Mouse (Mus musculus): ENCODE measurements around the gene Wipf1. TPM values are rescaled to one million over a fixed set of nuclear protein-coding genes. Genes with fewer than 3 reads are reported as not detected.

The Wipf1 gene
- total RNA-seq, 2 experiments from 2014 or later = 7.5 to 7.9 TPM

DNA sequence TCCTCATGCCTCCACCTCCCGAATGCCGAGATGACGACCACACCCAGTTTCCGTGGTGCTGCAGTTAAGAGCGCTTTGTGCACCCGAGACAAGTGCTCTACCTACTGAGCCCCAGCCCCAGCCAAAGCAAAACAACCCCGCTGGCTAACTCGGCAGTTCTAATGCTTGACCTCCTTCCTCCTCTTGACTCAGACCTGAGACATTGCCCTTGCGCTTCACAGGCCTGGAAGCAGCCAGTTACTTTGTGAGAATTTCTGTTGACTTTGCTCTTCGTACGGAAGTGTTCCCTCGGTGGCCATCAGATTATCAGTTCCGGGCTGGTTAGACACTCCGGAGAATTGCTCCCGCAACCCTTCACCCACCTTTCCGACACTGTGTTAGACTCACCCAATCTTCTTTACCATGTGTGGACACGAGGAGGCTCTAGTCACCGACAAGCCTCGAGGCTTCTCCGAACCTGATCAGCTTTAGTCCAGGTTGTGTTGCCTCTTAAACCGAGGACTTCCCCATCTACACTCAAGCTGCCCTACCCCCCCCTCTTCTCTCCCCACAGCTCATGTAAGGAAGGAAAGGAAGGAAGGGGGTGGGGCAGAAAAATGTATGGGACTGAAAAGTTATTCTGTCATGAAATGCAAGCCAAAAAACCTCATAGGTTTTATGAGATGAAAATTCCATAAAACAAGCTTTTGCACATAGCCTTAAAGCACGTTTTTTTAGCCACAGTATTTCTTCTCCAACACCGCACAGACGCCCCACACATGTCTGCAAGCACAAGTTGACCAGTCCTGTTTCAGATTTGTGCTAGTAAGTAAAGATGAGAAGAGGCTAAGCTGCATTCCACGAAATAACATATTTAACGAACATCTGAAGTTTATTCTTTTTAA lies 44.1 kb downstream of the Wipf1 start:
- no peak for DNase-seq (ENCODE audit: extremely low spot score in 1 of 2, low spot score in 2 of 2)
- intact Hi-C loops (cut with DNase I) = no loop called here

- DNase-seq (ENCODE audit: extremely low spot score in 1 of 2, low spot score in 2 of 2) = no peak
- intact Hi-C loops (cut with DNase I) = no loop called here
Observed at GRCm38 (mm10) chr2:73484561-73485235, 44.8 kb downstream of the Wipf1 start.

DNA sequence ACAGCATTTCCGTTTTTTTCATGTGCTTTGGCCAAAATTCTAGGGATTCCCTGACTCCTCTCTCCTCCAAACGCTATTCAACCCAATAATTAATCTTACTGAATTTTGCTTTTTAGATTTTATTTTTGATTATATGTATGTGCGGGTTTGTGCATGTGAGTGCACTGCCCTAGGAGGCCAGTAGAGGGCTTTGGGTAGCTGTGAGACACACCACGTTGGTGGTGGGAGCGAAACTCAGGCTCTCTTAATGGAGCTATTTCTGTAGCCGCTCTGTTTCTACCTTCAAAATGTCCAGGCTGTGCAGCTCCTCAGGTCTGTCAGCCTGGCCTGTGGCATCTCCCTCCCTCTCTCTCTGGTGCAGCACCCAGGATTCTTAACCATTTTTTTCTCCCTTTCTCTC lies 50.7 kb downstream of the Wipf1 start:
- DNase-seq (ENCODE audit: extremely low spot score in 1 of 2, low spot score in 2 of 2) = no peak
- intact Hi-C loops (cut with DNase I) = no loop called here

DNA sequence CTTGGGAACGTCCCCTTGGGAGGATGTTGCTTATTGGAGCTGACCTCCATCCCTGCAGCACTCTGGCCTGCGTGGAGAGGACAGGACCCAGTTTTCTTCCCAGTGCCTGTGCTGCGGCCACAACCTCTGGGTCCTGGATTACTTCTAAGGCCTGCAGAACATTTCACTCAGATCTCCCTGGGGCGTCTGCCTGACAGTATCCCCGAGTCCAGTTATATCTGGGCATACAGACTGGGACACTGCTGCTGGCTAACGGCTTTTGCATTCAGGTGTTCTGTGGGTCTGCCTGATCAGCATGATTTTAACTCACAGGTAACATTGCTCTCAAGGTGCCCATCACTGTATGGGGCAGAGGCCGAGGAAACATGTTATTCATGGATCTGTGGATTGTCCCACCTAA lies 52.0 kb downstream of the Wipf1 start:
- DNase-seq (ENCODE audit: extremely low spot score in 1 of 2, low spot score in 2 of 2) = no peak
- intact Hi-C loops (cut with DNase I) = no loop called here

GRCm38 (mm10) chr2:73475519-73475918 lies 54.0 kb downstream of the Wipf1 start:
- DNase-seq (ENCODE audit: extremely low spot score in 1 of 2, low spot score in 2 of 2) = no peak
- intact Hi-C loops (cut with DNase I) = no loop called here

GRCm38 (mm10) chr2:73472130-73472529 lies 57.4 kb downstream of the Wipf1 start:
- no peak for DNase-seq (ENCODE audit: extremely low spot score in 1 of 2, low spot score in 2 of 2)
- intact Hi-C loops (cut with DNase I) = no loop called here

- intact Hi-C loops (cut with DNase I) = no loop called here
- DNase-seq (ENCODE audit: extremely low spot score in 1 of 2, low spot score in 2 of 2) = no peak
Observed at GRCm38 (mm10) chr2:73470146-73470630, 59.3 kb downstream of the Wipf1 start.

DNA sequence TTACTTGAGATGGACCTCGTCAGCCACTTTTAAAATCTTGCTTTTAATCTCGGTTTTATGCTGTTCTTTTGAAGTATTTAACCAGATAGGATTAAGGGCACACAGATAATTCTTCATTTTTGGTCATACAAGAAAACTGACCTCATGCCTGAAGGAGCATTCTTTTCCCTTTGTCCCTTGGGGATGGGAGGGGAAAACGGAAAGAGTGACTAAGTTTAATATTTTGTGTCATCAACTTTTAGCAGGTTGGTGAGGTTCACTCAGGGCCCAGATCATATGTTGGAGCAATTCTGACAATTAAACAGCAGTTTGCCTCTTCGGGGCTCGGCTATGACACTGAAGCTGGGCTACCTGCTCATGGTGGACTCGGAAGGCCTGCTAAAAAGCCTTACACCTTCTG lies 60.0 kb downstream of the Wipf1 start:
- intact Hi-C loops (cut with DNase I) = no loop called here
- no peak for DNase-seq (ENCODE audit: extremely low spot score in 1 of 2, low spot score in 2 of 2)

DNA sequence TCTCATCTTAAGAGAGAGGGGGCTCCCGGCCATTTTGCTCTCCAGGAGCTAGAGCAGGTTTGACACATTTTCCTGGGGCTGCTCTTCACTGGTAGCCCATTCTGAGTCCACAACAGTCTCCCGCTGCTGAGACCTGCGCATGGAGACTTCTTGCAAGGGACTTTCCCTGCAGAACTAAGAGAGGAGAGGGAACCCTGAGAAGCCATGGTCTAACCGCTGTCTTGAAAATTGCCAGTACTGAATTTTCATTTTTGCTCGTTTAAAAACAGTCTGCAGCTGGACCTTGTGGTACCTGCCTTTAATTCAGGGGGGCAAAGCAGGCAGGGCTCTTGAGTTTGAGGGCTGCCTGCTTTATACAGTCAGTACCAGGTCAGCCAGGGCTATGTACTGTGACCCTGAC lies 60.5 kb downstream of the Wipf1 start:
- intact Hi-C loops (cut with DNase I) = no loop called here
- no peak for DNase-seq (ENCODE audit: extremely low spot score in 1 of 2, low spot score in 2 of 2)

DNA sequence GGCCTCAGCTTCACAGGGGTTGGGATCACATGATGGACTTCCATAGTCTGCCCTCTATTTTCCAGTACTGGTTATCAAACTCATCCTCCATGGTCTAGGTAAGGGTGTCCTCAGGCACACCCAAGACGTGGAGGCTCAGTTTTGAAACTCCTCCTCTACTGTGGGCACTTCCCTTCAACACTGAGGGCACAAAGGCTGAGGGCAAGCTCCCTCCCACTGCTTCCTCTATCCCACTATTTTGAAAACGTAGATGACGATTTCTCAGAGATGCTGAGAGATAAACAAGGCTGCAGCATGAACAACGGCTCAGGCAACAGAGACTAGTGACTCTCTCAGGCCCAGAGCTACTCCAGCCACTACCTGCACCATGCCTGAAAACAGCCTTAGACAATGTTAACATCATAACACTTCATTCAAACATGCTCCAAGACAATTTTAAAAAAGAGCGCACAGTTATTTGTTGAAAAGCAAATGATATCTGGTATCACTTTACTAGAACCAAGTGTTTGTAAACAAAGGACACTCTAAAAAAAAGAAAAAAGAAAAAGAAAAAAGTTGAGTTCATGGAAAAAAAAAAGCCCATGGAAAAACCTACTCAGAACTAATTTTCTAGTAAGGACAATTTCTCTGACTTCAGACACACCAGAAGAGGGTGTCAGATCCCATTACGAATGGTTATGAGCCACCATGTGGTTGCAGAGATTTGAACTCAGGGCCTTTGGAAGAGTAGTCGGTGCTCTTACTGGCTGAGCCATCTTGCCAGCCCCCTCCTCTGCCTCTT lies 62.3 kb downstream of the Wipf1 start:
- peak in 1 of 2 experiments; percentile 1 for DNase-seq (ENCODE audit: extremely low spot score in 1 of 2, low spot score in 2 of 2)
- intact Hi-C loops (cut with DNase I) = no loop called here

GRCm38 (mm10) chr2:73466481-73466880 lies 63.1 kb downstream of the Wipf1 start:
- intact Hi-C loops (cut with DNase I) = no loop called here

GRCm38 (mm10) chr2:73463431-73464194 lies 65.9 kb downstream of the Wipf1 start:
- intact Hi-C loops (cut with DNase I) = no loop called here
- peak in 1 of 2 experiments; percentile 26 for DNase-seq (ENCODE audit: extremely low spot score in 1 of 2, low spot score in 2 of 2)

More at GRCm38 (mm10) chr2:73466481-73466880, 63.1 kb downstream of the Wipf1 start:
- DNase-seq (ENCODE audit: extremely low spot score in 1 of 2, low spot score in 2 of 2) = no peak

DNA sequence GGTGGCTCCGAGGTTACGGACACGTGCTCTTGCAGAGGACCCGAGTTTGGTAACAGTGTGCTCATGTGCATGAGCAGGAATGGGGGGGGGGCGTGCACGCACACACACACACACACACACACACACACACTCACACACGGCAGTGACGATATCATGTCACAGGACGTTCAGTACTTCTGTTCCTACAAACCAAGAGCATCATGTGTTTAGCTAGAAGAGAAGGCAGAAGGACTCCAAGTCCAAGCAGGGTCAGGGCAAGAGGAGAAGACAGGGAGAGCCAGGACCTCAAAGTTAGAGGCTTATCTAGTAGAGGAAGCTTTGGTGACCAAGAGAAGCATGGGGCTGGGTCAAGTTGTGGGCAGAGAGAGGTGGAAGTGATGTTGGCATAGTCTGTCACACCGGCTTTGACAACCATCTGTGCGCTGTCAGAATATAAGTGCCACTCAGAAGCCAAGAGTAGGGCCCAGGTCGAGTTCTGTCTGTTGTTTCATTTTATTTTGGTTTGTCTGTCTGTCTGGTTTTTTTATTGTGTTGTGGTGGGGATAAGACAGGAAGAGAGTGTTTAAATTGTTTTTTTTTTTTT lies 66.7 kb downstream of the Wipf1 start:
- intact Hi-C loops (cut with DNase I) = no loop called here
- DNase-seq (ENCODE audit: extremely low spot score in 1 of 2, low spot score in 2 of 2) = no peak

- intact Hi-C loops (cut with DNase I) = no loop called here
- no peak for DNase-seq (ENCODE audit: extremely low spot score in 1 of 2, low spot score in 2 of 2)
Observed at GRCm38 (mm10) chr2:73462265-73462664, 67.3 kb downstream of the Wipf1 start.

GRCm38 (mm10) chr2:73460168-73460567 lies 69.4 kb downstream of the Wipf1 start:
- intact Hi-C loops (cut with DNase I) = no loop called here
- no peak for DNase-seq (ENCODE audit: extremely low spot score in 1 of 2, low spot score in 2 of 2)

DNA sequence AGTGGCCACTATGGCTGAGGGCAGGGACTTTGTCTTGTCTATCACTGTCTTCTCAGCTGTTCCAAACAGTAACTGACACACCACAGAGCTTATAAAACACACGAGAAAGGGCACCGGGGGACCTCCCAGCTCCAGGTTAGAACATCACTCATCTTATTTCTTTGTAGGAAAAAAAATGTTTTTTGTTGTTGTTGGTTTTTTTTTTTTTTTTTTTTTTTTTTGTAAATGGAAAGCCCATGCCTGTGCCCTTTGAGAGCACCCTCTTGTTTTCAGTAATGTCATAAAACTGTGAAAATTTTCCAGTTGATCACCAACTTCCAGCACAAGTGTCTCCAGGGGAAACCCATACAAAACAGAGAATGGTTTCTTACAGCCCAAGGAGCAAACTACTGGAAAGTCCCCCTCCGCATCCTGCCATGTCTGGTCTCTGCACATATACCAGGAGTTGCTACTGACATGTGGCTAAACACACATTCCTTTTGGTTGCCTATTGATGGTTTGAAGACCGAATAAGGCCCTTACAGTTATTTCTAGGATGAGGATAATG lies 69.9 kb downstream of the Wipf1 start:
- intact Hi-C loops (cut with DNase I) = no loop called here
- no peak for DNase-seq (ENCODE audit: extremely low spot score in 1 of 2, low spot score in 2 of 2)

DNA sequence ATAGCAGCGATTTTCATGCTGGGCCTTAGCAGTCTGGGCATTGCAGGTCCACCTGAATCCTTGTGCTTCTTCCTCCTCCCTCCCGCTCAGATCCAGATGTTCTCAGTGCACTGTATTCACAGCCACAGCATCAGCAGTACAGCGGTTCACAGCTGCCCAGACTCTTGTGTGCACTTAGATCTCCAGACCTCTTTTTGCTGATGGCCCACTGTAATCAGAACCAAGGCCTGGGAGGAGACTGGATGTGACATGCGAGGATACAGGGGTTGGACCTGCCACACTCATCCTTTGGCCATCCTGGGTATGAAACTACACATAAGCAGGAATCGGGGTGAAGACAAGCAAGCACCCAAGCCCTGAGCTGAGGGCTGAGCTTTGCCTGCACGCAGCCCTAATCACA lies 72.6 kb downstream of the Wipf1 start:
- intact Hi-C loops (cut with DNase I) = no loop called here
- DNase-seq (ENCODE audit: extremely low spot score in 1 of 2, low spot score in 2 of 2) = no peak

- no peak for DNase-seq (ENCODE audit: extremely low spot score in 1 of 2, low spot score in 2 of 2)
- intact Hi-C loops (cut with DNase I) = no loop called here
Observed at GRCm38 (mm10) chr2:73456154-73456553, 73.4 kb downstream of the Wipf1 start.
